Mouse (Mus musculus) heart, embryonic 10.5 days (tissue): ENCODE measurements around the gene Gm20509. TPM values are rescaled to one million over a fixed set of nuclear protein-coding genes. Genes with fewer than 3 reads are reported as not detected.
A peak's percentile ranks its signal among the peaks of the same experiment; 100 is the strongest.
"Not testable (repeated sequence)": the region's sequence is repeated elsewhere in the genome, so short reads cannot be mapped to it uniquely, and the experiment has no call there.

Experiments
- DNase-seq: peaks from one replicate; pipeline ENCODE4 v3.0.0-alpha.2; 2017; ENCODE audit warnings: low spot score
- H3K27ac ChIP-seq: fragments of 300-500 bp; sonication (generic); 2 replicates; pipeline ENCODE4 v1.5.1; 2016; ENCODE audit warnings: mild to moderate bottlenecking
- H3K27me3 ChIP-seq: fragments of 300-500 bp; sonication (generic); 2 replicates; pipeline ENCODE4 v1.6.1; 2016; ENCODE audit warnings: mild to moderate bottlenecking; ENCODE audit not compliant: poor library complexity, insufficient read depth, severe bottlenecking
- H3K36me3 ChIP-seq: fragments of 300-500 bp; sonication (generic); 2 replicates; pipeline ENCODE4 v1.6.1; 2016; ENCODE audit warnings: mild to moderate bottlenecking, moderate library complexity
- H3K4me1 ChIP-seq: fragments of 300-500 bp; sonication (generic); 2 replicates; pipeline ENCODE4 v1.6.1; 2016; ENCODE audit warnings: mild to moderate bottlenecking
- H3K4me3 ChIP-seq: fragments of 300-500 bp; sonication (generic); 2 replicates; pipeline ENCODE4 v1.5.1; 2016; ENCODE audit warnings: mild to moderate bottlenecking, moderate library complexity
- H3K9me3 ChIP-seq: fragments of 300-500 bp; sonication (generic); 2 replicates; pipeline ENCODE4 v1.6.1; 2016; ENCODE audit warnings: mild to moderate bottlenecking, moderate library complexity
- WGBS: fragments of 180-500 bp; shearing (Covaris S2); methylation state at CpG from one replicate; pipeline ENCODE4 v1.1.7; 2016; 5-methylcytosine and 5-hydroxymethylcytosine counted together
- polyA plus RNA-seq: library from polyadenylated mRNA; unstranded; fragments of >200 nt; fragmentation: Nextera tagmentation; extraction: Ambion mirVana; gene quantifications from 2 replicates; pipeline ENCODE4 v1.2.1, GENCODE M21; 2016

Gm20509 gene
- polyA plus RNA-seq = not detected in 2 replicates

GRCm38 (mm10) chr9:73102181-73102580 lies at the start of gene Gm20509:
Gm20509 (plus strand) TSS chr9:73102470.
- Histone ChIP-seq H3K9me3 (no peaks in the 10 kb centered on the region), H3K4me3 (peak within 1 kb of the TSS; percentile 63), H3K36me3 (no peaks in the 10 kb centered on the region), H3K27ac (peak within 1 kb of the TSS; percentile 71), H3K27me3 (peaks cover 59% of the 10 kb centered on the region), H3K4me1 (peaks cover 9% of the 10 kb centered on the region)
- no peak for DNase-seq
- WGBS = 80% methylated on average over 4 of the region's 4 CpGs

- no peaks in the 10 kb centered on the region for H3K27me3 ChIP-seq
- WGBS = 43% methylated on average over 10 of the region's 10 CpGs
- 0 out of 2 replicates have a peak, but pooled peaks cover 8% of the 10 kb centered on the region for H3K4me1 ChIP-seq
- no peak overlapping the region for H3K27ac ChIP-seq
- no peak for DNase-seq
- H3K9me3 ChIP-seq = no peaks in the 10 kb centered on the region
- no peak overlapping the region for H3K4me3 ChIP-seq
- H3K36me3 ChIP-seq = no peaks in the 10 kb centered on the region
Observed at GRCm38 (mm10) chr9:73055441-73055911, 46.8 kb upstream of the Gm20509 start.

- Histone ChIP-seq H3K4me1 (peaks cover 14% of the 10 kb centered on the region), H3K27ac (no peak overlapping the region), H3K9me3 (no peaks in the 10 kb centered on the region), H3K36me3 (no peaks in the 10 kb centered on the region), H3K27me3 (no peaks in the 10 kb centered on the region), H3K4me3 (no peak overlapping the region)
- no peak for DNase-seq
- WGBS = 83% methylated on average over 4 of the region's 4 CpGs
Observed at GRCm38 (mm10) chr9:73059224-73059623, 43.0 kb upstream of the Gm20509 start.

GRCm38 (mm10) chr9:73063621-73064290 lies 38.5 kb upstream of the Gm20509 start:
- no peaks in the 10 kb centered on the region for H3K9me3 ChIP-seq
- no peak for DNase-seq
- H3K27me3 ChIP-seq = no peaks in the 10 kb centered on the region
- WGBS = 20% methylated on average over 15 of the region's 15 CpGs
- peaks cover 30% of the 10 kb centered on the region for H3K4me1 ChIP-seq
- peak overlapping the region; percentile 39 for H3K4me3 ChIP-seq
- peak overlapping the region; percentile 36 for H3K27ac ChIP-seq
- no peaks in the 10 kb centered on the region for H3K36me3 ChIP-seq

GRCm38 (mm10) chr9:73067086-73067485 lies 35.2 kb upstream of the Gm20509 start:
- H3K36me3 ChIP-seq = no peaks in the 10 kb centered on the region
- WGBS = 33% methylated on average over 10 of the region's 10 CpGs
- no peaks in the 10 kb centered on the region for H3K9me3 ChIP-seq
- H3K4me3 ChIP-seq = peak overlapping the region; percentile 38
- peaks cover 42% of the 10 kb centered on the region for H3K4me1 ChIP-seq
- no peak for DNase-seq
- no peak overlapping the region for H3K27ac ChIP-seq
- no peaks in the 10 kb centered on the region for H3K27me3 ChIP-seq

- 23% methylated on average over 6 of the region's 6 CpGs for WGBS
- DNase-seq = no peak
Observed at GRCm38 (mm10) chr9:73068230-73068679, 34.0 kb upstream of the Gm20509 start.

GRCm38 (mm10) chr9:73068688-73069087 lies 33.6 kb upstream of the Gm20509 start:
- DNase-seq = no peak
- WGBS = 65% methylated on average over 6 of the region's 6 CpGs
- Histone ChIP-seq H3K27me3 (no peaks in the 10 kb centered on the region), H3K27ac (no peak overlapping the region), H3K9me3 (no peaks in the 10 kb centered on the region), H3K4me3 (no peak overlapping the region), H3K4me1 (peaks cover 36% of the 10 kb centered on the region), H3K36me3 (no peaks in the 10 kb centered on the region)

More at GRCm38 (mm10) chr9:73068230-73068679, 34.0 kb upstream of the Gm20509 start:
- Histone ChIP-seq H3K4me3 (0 out of 2 replicates have a peak overlapping the region, but pooled peaks have one; percentile 10), H3K4me1 (peaks cover 40% of the 10 kb centered on the region), H3K9me3 (no peaks in the 10 kb centered on the region), H3K27ac (peak overlapping the region; percentile 17; the same call in 1 of the 2 replicates), H3K27me3 (no peaks in the 10 kb centered on the region), H3K36me3 (no peaks in the 10 kb centered on the region)

- no peak for DNase-seq
- H3K36me3 ChIP-seq = no peaks in the 10 kb centered on the region
- H3K27me3 ChIP-seq = no peaks in the 10 kb centered on the region
- H3K4me1 ChIP-seq = peaks cover 33% of the 10 kb centered on the region
- WGBS = 53% methylated on average over 10 of the region's 10 CpGs
- no peak overlapping the region for H3K27ac ChIP-seq
- no peaks in the 10 kb centered on the region for H3K9me3 ChIP-seq
- H3K4me3 ChIP-seq = no peak overlapping the region
Observed at GRCm38 (mm10) chr9:73070971-73071659, 31.2 kb upstream of the Gm20509 start.

- no peaks in the 10 kb centered on the region for H3K27me3 ChIP-seq
- H3K36me3 ChIP-seq = no peaks in the 10 kb centered on the region
- H3K4me3 ChIP-seq = no peak overlapping the region
- no peaks in the 10 kb centered on the region for H3K9me3 ChIP-seq
- DNase-seq = no peak
- H3K27ac ChIP-seq = no peak overlapping the region
- H3K4me1 ChIP-seq = peaks cover 24% of the 10 kb centered on the region
- 73% methylated on average over 8 of the region's 8 CpGs for WGBS
Observed at GRCm38 (mm10) chr9:73072426-73072825, 29.8 kb upstream of the Gm20509 start.

- 88% methylated on average over 5 of the region's 5 CpGs for WGBS
- H3K4me1 ChIP-seq = peaks cover 17% of the 10 kb centered on the region
- no peaks in the 10 kb centered on the region for H3K27me3 ChIP-seq
- no peak overlapping the region for H3K27ac ChIP-seq
- no peaks in the 10 kb centered on the region for H3K9me3 ChIP-seq
- no peaks in the 10 kb centered on the region for H3K36me3 ChIP-seq
- no peak overlapping the region for H3K4me3 ChIP-seq
- DNase-seq = no peak
Observed at GRCm38 (mm10) chr9:73073169-73073568, 29.1 kb upstream of the Gm20509 start.

- not testable (repeated sequence) for H3K4me1 ChIP-seq, H3K27ac ChIP-seq, DNase-seq, H3K4me3 ChIP-seq, H3K27me3 ChIP-seq, H3K9me3 ChIP-seq, H3K36me3 ChIP-seq
- 82% methylated on average over 11 of the region's 12 CpGs for WGBS
Observed at GRCm38 (mm10) chr9:73079349-73079748, 22.9 kb upstream of the Gm20509 start.

GRCm38 (mm10) chr9:73079801-73080325 lies 22.4 kb upstream of the Gm20509 start:
- H3K36me3 ChIP-seq = no peaks in the 10 kb centered on the region
- no peak for DNase-seq
- H3K4me3 ChIP-seq = no peak overlapping the region
- no peaks in the 10 kb centered on the region for H3K27me3 ChIP-seq
- no peaks in the 10 kb centered on the region for H3K9me3 ChIP-seq
- no peaks in the 10 kb centered on the region for H3K4me1 ChIP-seq
- 43% methylated on average over 7 of the region's 7 CpGs for WGBS
- no peak overlapping the region for H3K27ac ChIP-seq
